Mouse (Mus musculus): ENCODE measurements at regions not wholly inside any gene's neighbourhood (a gene's known extent, or its start where the extent isn't known, plus 50 kb on each side); places are given as distances from the start of the nearest gene placed in this dataset.

DNA sequence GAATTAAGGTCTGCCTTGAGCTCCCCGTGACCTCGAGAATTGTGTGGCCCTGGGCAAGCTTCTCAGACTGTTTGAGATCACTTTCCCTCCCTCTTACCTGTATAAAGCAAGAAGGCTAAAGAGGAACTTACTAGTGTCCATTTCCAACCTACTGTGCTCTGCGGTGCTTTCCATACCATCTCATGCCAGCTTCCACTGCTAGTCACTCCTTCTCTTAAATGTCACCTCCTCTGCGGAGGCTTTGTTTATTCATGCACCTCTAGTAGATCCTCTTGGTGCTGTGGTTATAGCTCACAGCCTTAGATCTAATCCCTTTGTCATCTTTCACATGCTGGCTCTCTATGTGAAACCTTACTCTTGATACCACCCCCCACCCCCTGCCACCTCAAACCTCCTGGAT, 2310.3 kb upstream of the Lrrc6 start:
- DNase-seq (ENCODE audit: low spot score in 2 of 2), result no peak

DNA sequence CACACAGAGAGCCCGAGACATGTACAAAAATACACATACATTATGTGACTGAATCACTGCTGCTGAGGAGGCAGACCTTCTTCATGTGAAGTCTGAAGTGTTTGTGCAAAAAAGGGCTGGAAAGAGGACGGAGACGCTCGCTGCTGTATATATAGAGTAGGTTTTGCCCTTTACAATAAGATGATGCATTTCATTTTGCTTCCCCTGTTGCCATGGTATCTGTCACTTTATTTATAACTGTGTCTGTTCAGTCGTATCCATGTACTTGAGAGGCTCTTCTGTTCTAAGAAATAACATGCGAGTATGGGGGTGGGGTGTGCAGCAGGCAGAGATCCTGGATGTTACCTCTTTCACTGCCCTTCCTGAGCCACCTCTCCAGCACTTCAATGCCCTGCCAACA, 2309.9 kb upstream of the Lrrc6 start:
- no peak for DNase-seq (ENCODE audit: low spot score in 2 of 2)

DNA sequence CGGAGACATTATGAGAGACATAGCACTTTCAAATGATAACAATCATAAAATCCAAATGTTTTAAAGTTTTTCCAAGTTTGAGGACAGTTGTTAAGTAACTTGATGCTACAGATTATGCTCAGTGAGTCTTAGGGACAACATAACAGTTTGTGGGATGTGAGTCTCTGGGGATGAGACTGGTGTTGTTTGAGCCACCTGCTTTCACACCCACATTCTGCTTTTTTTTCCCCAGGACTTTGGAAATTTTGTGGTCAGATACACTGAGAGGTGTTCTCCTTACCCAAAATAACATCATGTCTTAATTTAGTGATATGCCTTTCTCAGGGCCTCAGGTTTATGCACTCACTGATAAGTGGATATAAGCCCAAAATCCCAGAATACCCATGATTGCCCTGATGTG, 2307.5 kb upstream of the Lrrc6 start:
- no peak for DNase-seq (ENCODE audit: low spot score in 2 of 2)

- DNase-seq (ENCODE audit: low spot score in 2 of 2), result no peak
Observed at GRCm38 (mm10) chr15:68804254-68804653, 2303.5 kb upstream of the Lrrc6 start.

GRCm38 (mm10) chr15:68801763-68802162, 2301.1 kb upstream of the Lrrc6 start:
- no peak for DNase-seq (ENCODE audit: low spot score in 2 of 2)

GRCm38 (mm10) chr15:68797406-68797805, 2296.7 kb upstream of the Lrrc6 start:
- no peak for DNase-seq (ENCODE audit: low spot score in 2 of 2)

DNA sequence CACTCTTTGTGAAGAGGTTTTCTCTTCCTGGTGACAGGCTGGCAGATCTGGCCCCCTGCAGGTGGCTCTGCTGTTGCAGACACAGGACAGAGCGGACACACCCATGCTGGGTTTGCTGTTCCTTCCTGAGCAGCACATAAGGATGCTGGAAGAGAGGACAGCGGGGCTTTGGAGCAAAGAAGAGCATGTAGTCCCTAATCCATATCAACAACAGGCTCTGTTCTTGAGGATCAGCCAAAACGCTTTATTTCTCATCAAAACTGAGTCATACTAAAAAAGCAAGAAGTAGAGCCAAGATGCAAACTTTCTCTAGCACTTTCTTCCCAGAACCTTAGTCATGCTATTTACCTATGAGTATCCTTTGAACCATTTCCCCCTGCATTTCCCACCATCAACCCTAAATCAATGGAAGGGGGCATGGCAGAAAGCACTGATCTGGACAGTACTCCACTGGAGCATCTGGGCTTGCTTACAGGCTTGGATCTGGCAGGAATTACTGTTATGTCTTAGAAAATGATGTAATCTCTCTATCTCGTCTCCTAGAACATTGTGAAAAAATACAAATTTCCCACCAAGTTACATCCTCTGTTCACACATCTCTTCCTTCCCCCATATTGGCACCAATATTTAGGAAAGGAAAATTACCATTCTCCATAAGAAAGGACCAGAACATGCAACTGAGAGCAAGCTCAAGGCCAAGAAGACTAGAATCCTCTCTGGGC, 2294.7 kb upstream of the Lrrc6 start:
- no peak for DNase-seq (ENCODE audit: low spot score in 2 of 2)

DNA sequence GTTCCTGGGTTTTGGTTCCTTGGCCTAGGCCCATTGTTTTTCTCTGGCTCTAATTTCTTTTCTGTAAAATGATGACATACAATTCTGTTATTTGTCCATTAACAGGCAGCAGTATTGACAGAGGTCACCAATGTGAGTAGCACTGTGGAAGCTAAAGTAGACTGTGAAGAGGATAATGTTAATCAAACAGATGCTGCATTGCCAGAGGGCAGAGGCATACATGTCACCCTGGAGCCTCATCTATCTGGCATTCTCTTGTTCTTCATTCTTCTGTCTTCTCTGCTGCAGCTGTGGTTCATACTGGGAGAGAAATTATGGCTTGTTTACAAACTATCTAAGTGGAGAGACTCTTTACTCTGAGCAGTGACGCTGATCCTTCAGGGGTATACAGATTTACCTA, 2259.2 kb upstream of the Lrrc6 start:
- no peak for DNase-seq (ENCODE audit: low spot score in 2 of 2)

DNA sequence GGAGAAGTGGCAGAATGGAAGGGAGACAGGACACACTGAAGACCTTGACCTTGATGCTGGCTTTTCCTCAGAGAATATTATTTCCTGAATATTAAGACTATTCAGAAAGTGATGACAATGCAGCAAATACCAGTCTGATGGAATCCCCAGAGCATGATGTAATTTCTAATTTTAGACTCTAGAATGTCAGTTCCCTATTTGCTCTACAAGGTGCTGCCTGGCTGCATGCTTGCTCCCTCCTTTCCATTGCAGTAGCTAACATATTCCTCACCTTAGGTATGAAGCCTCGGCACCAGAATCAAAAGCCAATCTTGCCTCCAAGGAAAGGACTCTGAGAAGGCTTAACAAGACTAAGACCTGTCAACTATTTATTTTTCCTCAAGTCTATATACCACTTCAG, 2254.5 kb upstream of the Lrrc6 start:
- no peak for DNase-seq (ENCODE audit: low spot score in 2 of 2)

- DNase-seq (ENCODE audit: low spot score in 2 of 2), result no peak
Observed at GRCm38 (mm10) chr15:68754834-68755233, 2254.1 kb upstream of the Lrrc6 start.

GRCm38 (mm10) chr15:68739344-68739743, 2238.6 kb upstream of the Lrrc6 start:
- no peak for DNase-seq (ENCODE audit: low spot score in 2 of 2)

- no peak for DNase-seq (ENCODE audit: low spot score in 2 of 2)
Observed at GRCm38 (mm10) chr15:68721250-68721649, 2220.5 kb upstream of the Lrrc6 start.

DNA sequence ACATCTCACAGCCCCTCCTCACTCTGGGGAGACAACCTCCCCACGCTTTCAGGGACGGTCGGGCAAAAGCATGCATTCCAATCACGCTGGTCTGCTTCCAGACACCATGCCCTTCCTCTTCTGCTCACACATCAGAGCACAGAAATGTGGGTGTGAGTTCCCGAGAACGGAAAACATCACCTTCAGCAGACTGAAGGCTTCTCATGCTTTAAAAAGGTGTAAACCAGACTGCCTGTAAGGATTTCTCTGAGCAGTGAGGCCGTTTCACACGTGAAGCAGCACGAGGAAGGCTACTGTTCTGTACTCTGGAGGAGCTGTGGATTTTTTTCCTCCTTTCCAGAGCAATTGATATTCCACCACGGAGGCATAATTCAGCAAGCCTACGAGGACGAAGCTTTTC, 2218.8 kb upstream of the Lrrc6 start:
- DNase-seq (ENCODE audit: low spot score in 2 of 2), result no peak

- no peak for DNase-seq (ENCODE audit: low spot score in 2 of 2)
Observed at GRCm38 (mm10) chr15:68714337-68714736, 2213.6 kb upstream of the Lrrc6 start.

DNA sequence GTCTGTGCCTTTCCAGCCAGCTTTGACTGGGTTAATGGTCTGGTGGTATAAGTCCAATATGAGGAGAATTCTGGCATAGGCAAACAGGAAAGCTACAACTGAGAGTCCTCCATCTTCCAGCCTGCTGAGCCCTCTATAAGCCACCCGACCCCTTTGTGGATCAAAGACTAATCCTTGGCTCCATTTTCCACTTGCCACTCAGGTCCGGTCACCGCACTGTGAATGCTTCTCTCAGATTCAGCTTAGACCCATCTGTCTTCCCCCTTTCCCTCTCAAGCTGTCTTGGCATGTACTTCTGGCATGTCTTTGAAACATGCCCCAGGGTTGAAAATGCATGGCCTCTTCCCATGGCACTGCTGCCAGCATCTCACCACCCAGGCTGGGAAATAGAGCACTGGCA, 2206.6 kb upstream of the Lrrc6 start:
- DNase-seq (ENCODE audit: low spot score in 2 of 2), result no peak

- DNase-seq (ENCODE audit: low spot score in 2 of 2), result no peak
Observed at GRCm38 (mm10) chr15:68695041-68695650, 2194.4 kb upstream of the Lrrc6 start.

GRCm38 (mm10) chr15:68667462-68667861, 2166.8 kb upstream of the Lrrc6 start:
- DNase-seq (ENCODE audit: low spot score in 2 of 2), result no peak

GRCm38 (mm10) chr15:68665331-68665730, 2164.6 kb upstream of the Lrrc6 start:
- DNase-seq (ENCODE audit: low spot score in 2 of 2), result no peak

DNA sequence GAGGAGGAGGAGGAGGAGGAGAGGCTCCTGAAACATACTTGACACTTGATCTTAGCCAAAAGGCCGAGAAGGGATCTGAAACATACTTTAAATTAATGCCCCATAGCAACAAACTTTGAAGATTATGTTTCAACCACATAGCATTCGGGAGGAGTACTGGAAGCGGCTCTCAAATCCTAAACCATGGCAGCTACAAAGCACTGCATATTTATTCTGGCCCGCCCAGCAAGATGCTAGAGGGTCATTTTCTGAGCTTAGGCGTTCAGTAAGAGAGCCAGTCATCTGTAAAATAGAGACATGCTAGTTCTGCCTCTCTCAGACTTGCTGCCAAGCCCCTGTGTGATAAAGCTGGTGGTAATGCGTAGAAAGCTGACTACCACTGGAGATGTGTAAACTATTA, 2156.0 kb upstream of the Lrrc6 start:
- no peak for DNase-seq (ENCODE audit: low spot score in 2 of 2)

- DNase-seq (ENCODE audit: low spot score in 2 of 2), result no peak
Observed at GRCm38 (mm10) chr15:68655046-68655445, 2154.3 kb upstream of the Lrrc6 start.

DNA sequence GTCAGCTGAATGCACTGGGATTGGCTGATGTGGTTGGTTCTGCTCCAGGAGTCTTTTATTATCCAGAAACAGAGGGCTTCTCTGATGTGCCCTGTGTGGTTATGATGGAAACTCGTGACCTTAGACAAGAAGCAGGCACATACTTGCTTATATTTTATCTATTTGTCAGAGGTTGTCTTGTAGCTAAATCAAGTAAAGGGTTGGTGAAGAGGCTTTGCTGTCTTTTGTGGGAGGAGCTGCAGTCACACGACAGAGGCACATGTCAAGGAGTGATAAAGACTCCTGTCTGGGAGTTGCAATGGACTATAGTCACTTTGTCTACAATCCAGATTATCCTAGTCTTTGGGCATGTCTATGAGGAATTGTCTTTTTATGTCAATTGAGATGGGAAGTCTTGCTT, 2149.9 kb upstream of the Lrrc6 start:
- DNase-seq (ENCODE audit: low spot score in 2 of 2), result no peak

GRCm38 (mm10) chr15:68650033-68650432, 2149.3 kb upstream of the Lrrc6 start:
- DNase-seq (ENCODE audit: low spot score in 2 of 2), result no peak

GRCm38 (mm10) chr15:68646865-68647264, 2146.2 kb upstream of the Lrrc6 start:
- DNase-seq (ENCODE audit: low spot score in 2 of 2), result no peak

DNA sequence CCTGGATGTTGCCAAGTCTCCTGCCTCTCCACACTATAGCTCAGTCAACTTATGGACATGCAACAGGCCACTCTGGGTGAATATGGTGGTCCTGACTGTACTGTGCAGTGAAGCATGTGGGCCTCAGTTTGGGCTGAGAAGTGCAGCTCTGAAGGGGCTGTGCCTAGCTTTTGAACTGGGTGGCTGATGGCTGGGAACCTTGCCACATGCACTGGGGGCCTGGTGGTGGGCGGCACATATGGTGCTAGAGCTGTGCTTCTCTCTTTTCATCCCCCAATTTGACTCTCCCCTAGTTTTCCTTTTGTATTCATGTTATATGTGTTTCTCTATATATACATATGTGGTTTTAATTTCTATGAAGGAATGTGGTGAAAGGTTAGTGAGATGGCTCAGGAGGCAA, 2144.2 kb upstream of the Lrrc6 start:
- DNase-seq (ENCODE audit: low spot score in 2 of 2), result no peak

Data from urinary bladder, postnatal 4 days (tissue).